Mouse (Mus musculus): ENCODE data around the gene Gpr156. TPM values are rescaled to one million over a fixed set of nuclear protein-coding genes. Genes with fewer than 3 reads are reported as not detected.

Gpr156 gene
- polyA plus RNA-seq, 1 experiment from 2014 or later, result 0.26 TPM

DNA sequence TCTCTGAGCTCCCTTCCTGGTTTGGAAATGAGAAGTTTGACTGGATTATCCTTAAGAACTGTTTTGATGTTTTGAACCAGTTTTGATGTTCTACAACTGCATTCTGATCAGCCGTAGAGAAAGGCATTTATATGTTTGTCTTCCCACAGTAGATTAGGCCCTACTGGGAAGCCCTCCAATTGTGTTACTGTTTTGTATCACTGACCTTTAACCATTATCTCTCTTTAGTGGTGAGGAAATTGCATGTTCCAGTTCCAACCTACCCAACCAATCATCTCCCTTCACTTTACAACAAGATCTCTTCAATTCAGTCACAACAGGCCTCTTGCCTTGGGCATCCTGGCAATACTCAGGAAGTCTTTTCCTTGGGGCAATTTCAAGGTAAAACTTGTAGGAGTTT is 5.2 kb upstream of the Gpr156 start:
- Histone ChIP-seq H3K4me3 (ENCODE audit: low read depth, low read length) (no peak overlapping the region), H3K9ac (replicated peaks; ENCODE audit: low read depth) (no peak overlapping the region), H3K27me3 (replicated peaks; ENCODE audit: insufficient read depth, low read length) (no peaks in the 10 kb centered on the region), H3K4me1 (ENCODE audit: insufficient read depth, low read depth, low read length) (no peaks in the 10 kb centered on the region), H3K27ac (ENCODE audit: low read length) (no peak overlapping the region), H3K4me2 (replicated peaks; ENCODE audit: low read depth, low read length) (no peak overlapping the region), H3K36me3 (ENCODE audit: insufficient read depth, low read length) (no peaks in the 10 kb centered on the region), H3K9me3 (ENCODE audit: low read length) (no peaks in the 10 kb centered on the region)
- TF ChIP-seq CTCF (IDR thresholded peaks at IDR 0.05) (no peak), EP300 (IDR thresholded peaks at IDR 0.05) (no peak)
- WGBS, result 67% methylated on average over 1 of the region's 1 CpGs
- DNase-seq (ENCODE audit: low spot score) (no peak), ATAC-seq (no peak)

DNA sequence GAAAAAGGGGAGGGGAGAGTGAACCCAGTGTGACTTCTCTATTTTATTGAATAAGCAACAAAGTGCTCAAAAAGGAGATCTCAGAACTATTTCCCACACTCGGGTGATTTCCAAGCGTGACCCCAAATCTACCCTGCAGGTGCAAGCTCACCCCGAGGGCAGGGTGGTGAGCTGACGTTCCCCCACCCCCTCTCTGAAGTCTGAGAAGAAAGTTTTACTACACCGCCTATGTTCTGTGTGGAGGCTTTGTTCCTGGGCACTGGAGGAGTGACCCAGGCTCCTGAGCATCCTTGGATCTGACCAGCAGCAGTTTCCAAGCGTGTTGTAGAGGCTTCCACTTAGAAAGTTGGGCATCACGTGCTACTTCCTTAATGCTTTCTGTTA is 514 bp downstream of the Gpr156 start:
- Histone ChIP-seq H3K4me3 (ENCODE audit: low read depth, low read length) (peak overlapping the region; percentile 41; the same call in 1 of the 2 replicates), H3K4me1 (ENCODE audit: insufficient read depth, low read depth, low read length) (peaks cover 3% of the 10 kb centered on the region; the same call in 1 of the 2 replicates), H3K9ac (replicated peaks; ENCODE audit: low read depth) (no peak overlapping the region), H3K4me2 (replicated peaks; ENCODE audit: low read depth, low read length) (peak overlapping the region; percentile 67; the same call in 1 of the 2 replicates), H3K27me3 (replicated peaks; ENCODE audit: insufficient read depth, low read length) (no peaks in the 10 kb centered on the region), H3K36me3 (ENCODE audit: insufficient read depth, low read length) (no peaks in the 10 kb centered on the region), H3K27ac (ENCODE audit: low read length) (no peak overlapping the region), H3K9me3 (ENCODE audit: low read length) (no peaks in the 10 kb centered on the region)
- DNase-seq (ENCODE audit: low spot score), result no peak
- 28% methylated on average over 7 of the region's 7 CpGs for WGBS
- TF ChIP-seq EP300 (IDR thresholded peaks at IDR 0.05), result no peak
- TF ChIP-seq CTCF (IDR thresholded peaks at IDR 0.05), result no peak
- ATAC-seq, result no peak

DNA sequence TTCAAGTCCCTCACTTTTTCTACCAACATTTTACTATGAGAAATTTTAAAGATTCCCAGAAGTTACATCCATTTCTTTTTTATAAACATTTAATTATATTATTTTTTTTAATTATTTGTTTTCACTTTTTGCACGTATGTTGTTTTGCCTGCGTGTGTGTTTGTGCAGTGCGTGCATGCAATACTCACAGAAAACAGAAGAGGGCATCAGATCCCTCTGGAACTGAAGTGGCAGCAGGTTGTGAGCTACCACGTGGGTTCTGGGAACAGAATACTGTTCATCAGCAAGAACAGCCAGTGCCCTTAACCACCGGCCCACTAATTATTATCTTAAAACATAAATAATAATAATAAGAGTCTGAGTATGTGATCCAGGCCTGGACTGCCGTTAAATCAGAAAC is 2.7 kb downstream of the Gpr156 start:
- no peaks in the 10 kb centered on the region for H3K36me3 ChIP-seq (ENCODE audit: insufficient read depth, low read length)
- H3K27me3 ChIP-seq (replicated peaks; ENCODE audit: insufficient read depth, low read length), result no peaks in the 10 kb centered on the region
- H3K9ac ChIP-seq (replicated peaks; ENCODE audit: low read depth), result no peak overlapping the region
- peaks cover 3% of the 10 kb centered on the region; the same call in 1 of the 2 replicates for H3K4me1 ChIP-seq (ENCODE audit: insufficient read depth, low read depth, low read length)
- no peak overlapping the region for H3K4me2 ChIP-seq (replicated peaks; ENCODE audit: low read depth, low read length)
- ATAC-seq (no peak), DNase-seq (ENCODE audit: low spot score) (no peak)
- no peak overlapping the region for H3K4me3 ChIP-seq (ENCODE audit: low read depth, low read length)
- no peaks in the 10 kb centered on the region for H3K9me3 ChIP-seq (ENCODE audit: low read length)
- TF ChIP-seq EP300 (IDR thresholded peaks at IDR 0.05), result no peak
- TF ChIP-seq CTCF (IDR thresholded peaks at IDR 0.05), result no peak
- 85% methylated on average over 6 of the region's 6 CpGs for WGBS
- no peak overlapping the region for H3K27ac ChIP-seq (ENCODE audit: low read length)

DNA sequence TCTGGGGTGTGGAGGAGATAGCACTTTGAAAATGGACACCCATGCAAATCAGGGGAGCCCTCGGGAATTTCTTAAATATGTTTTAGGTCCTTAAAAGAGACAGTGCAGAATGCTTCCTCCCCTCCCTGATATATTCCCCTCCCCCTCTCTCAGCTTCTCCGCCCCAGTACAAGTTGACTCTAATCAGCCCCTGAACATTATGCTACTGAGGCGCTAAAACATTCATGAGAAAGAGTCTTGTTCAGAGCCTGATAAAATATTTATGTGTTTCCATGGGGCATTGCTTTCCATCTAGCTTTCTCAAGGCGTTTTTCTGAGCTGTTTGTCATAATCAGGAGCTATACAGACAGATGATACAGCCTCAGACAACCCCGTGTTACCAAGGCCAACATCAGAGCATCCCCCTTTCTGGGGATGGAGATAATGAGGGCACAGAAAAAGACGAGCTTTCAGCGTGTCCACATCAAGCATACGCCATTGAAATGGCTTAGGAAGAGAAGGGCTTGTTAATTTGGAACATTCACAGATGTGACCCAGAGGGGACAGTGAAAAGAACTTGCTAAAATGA is 4.6 kb downstream of the Gpr156 start:
- Histone ChIP-seq H3K4me2 (replicated peaks; ENCODE audit: low read depth, low read length) (no peak overlapping the region), H3K4me1 (ENCODE audit: insufficient read depth, low read depth, low read length) (peaks cover 3% of the 10 kb centered on the region; the same call in 1 of the 2 replicates), H3K36me3 (ENCODE audit: insufficient read depth, low read length) (no peaks in the 10 kb centered on the region), H3K4me3 (ENCODE audit: low read depth, low read length) (no peak overlapping the region), H3K27ac (ENCODE audit: low read length) (no peak overlapping the region), H3K9me3 (ENCODE audit: low read length) (no peaks in the 10 kb centered on the region), H3K27me3 (replicated peaks; ENCODE audit: insufficient read depth, low read length) (no peaks in the 10 kb centered on the region), H3K9ac (replicated peaks; ENCODE audit: low read depth) (no peak overlapping the region)
- DNase-seq (ENCODE audit: low spot score), result no peak
- no peak for TF ChIP-seq CTCF (IDR thresholded peaks at IDR 0.05)
- TF ChIP-seq EP300 (IDR thresholded peaks at IDR 0.05), result no peak
- 67% methylated on average over 8 of the region's 8 CpGs for WGBS
- ATAC-seq, result no peak

DNA sequence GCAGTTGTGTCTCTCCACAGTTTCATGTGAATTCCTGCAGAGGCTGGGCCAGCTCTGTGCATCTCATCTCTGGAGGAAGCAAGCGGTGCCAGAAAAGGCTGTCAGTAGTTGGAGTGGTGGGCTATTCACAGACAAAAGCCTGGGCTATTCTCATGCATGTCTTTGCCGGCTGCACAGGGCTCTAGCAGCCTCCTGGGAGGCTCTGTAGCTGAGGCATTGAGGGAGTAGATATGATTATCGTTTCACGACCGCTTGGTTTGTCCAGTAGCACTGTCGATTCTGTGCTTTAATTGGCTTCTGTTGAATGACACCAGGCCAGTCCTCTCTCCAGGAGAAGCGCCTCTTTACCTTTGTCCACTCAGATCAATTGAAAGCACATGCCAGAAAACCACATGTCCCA is 9.8 kb downstream of the Gpr156 start:
- DNase-seq (ENCODE audit: low spot score), result no peak
- no peak overlapping the region for H3K9ac ChIP-seq (replicated peaks; ENCODE audit: low read depth)
- no peak overlapping the region for H3K4me3 ChIP-seq (ENCODE audit: low read depth, low read length)
- no peak for ATAC-seq
- no peaks in the 10 kb centered on the region for H3K27me3 ChIP-seq (replicated peaks; ENCODE audit: insufficient read depth, low read length)
- no peak overlapping the region for H3K27ac ChIP-seq (ENCODE audit: low read length)
- no peak overlapping the region for H3K4me2 ChIP-seq (replicated peaks; ENCODE audit: low read depth, low read length)
- 61% methylated on average over 7 of the region's 7 CpGs for WGBS
- no peaks in the 10 kb centered on the region for H3K36me3 ChIP-seq (ENCODE audit: insufficient read depth, low read length)
- no peaks in the 10 kb centered on the region for H3K9me3 ChIP-seq (ENCODE audit: low read length)
- TF ChIP-seq CTCF (IDR thresholded peaks at IDR 0.05) (no peak), EP300 (IDR thresholded peaks at IDR 0.05) (no peak)
- no peaks in the 10 kb centered on the region for H3K4me1 ChIP-seq (ENCODE audit: insufficient read depth, low read depth, low read length)

DNA sequence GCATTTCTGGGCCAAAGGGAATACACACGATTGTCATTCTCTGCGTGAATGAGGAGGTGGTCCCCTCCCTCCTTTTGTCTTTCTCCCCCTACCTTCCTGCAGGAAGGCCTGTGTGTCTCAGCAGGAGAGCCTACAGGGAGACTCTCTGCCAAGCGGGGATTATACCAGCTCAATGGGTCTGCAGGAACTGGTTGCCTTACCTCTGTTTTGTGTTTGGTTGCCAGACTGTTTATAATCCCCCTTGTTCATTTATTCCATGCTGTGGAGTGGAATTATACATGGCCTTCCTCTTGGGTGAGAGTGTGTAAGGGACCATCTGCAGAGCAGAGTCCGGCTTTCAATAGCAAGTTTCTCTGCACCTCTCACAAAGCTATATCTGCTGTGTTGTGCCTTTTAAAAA is 10.8 kb downstream of the Gpr156 start:
- DNase-seq (ENCODE audit: low spot score) (no peak), ATAC-seq (no peak)
- TF ChIP-seq EP300 (IDR thresholded peaks at IDR 0.05) (no peak), CTCF (IDR thresholded peaks at IDR 0.05) (no peak)
- Histone ChIP-seq H3K9ac (replicated peaks; ENCODE audit: low read depth) (no peak overlapping the region), H3K4me3 (ENCODE audit: low read depth, low read length) (no peak overlapping the region), H3K4me1 (ENCODE audit: insufficient read depth, low read depth, low read length) (no peaks in the 10 kb centered on the region), H3K9me3 (ENCODE audit: low read length) (no peaks in the 10 kb centered on the region), H3K27me3 (replicated peaks; ENCODE audit: insufficient read depth, low read length) (no peaks in the 10 kb centered on the region), H3K27ac (ENCODE audit: low read length) (no peak overlapping the region), H3K4me2 (replicated peaks; ENCODE audit: low read depth, low read length) (no peak overlapping the region), H3K36me3 (ENCODE audit: insufficient read depth, low read length) (no peaks in the 10 kb centered on the region)
- 58% methylated on average over 4 of the region's 4 CpGs for WGBS

DNA sequence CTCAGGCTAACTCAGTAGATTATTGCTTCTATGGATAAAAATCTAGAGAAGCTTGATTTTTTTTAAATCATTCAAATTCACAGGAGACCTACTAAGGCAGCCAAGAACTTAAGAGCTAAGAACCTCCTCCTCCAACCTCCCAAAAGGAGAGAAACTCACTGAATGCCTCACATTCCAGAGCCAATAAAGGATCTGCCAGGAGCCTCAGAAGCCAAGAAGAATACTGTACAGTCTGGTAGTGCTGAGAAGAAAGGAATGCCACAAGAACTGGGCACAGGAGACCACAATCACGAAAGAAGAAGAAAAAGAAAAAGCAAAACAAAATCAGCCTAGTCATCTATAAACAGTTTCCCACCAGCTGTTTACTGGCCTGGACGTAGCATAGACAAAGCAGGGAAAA is 12.7 kb downstream of the Gpr156 start:
- H3K4me1 ChIP-seq (ENCODE audit: insufficient read depth, low read depth, low read length), result no peaks in the 10 kb centered on the region
- no peak overlapping the region for H3K4me3 ChIP-seq (ENCODE audit: low read depth, low read length)
- TF ChIP-seq CTCF (IDR thresholded peaks at IDR 0.05), result no peak
- no peak for TF ChIP-seq EP300 (IDR thresholded peaks at IDR 0.05)
- H3K27ac ChIP-seq (ENCODE audit: low read length), result no peak overlapping the region
- no peaks in the 10 kb centered on the region for H3K27me3 ChIP-seq (replicated peaks; ENCODE audit: insufficient read depth, low read length)
- no peak for ATAC-seq
- no peak overlapping the region for H3K9ac ChIP-seq (replicated peaks; ENCODE audit: low read depth)
- no peak for DNase-seq (ENCODE audit: low spot score)
- WGBS, result 39% methylated on average over 2 of the region's 2 CpGs
- H3K4me2 ChIP-seq (replicated peaks; ENCODE audit: low read depth, low read length), result no peak overlapping the region
- H3K9me3 ChIP-seq (ENCODE audit: low read length), result no peaks in the 10 kb centered on the region
- H3K36me3 ChIP-seq (ENCODE audit: insufficient read depth, low read length), result no peaks in the 10 kb centered on the region

Data from lung, postnatal 0 days (tissue).